Mouse (Mus musculus) layer of hippocampus, adult 8-10 months (tissue): ENCODE measurements at regions not wholly inside any gene's neighbourhood (a gene's known extent, or its start where the extent isn't known, plus 50 kb on each side); places are given as distances from the start of the nearest gene placed in this dataset.
"Not testable (repeated sequence)": the region's sequence is repeated elsewhere in the genome, so short reads cannot be mapped to it uniquely, and the experiment has no call there.

Experiments used
- DNase-seq, 2 experiments: peaks; one replicate each; pipeline ENCODE4 v3.0.0; 2022; ENCODE audit warnings: low spot score in 2 of 2

- no peak for DNase-seq
These were observed 404.2 kb downstream of the 1190002N15Rik start for GRCm38 (mm10) chr9:94133682-94134081.

DNA sequence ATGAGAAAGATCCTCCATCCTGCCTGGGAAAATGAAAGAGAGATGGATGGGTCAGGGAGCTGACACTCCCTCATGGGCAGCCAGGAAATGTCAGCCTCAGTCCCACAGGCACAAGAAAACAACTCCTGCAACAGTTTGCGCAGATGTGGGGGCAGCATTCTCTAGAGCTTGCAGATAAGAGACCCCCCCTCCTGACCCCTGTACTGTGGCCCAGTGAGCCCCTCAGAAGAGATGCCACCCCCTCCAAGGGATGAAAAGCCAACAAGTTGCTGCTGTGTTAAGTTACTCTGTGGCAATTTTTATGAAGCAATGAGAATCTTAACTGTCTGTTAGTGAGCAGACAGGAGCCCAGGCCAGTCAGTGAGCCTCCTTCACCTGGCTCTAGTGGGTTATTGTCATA is 406.5 kb downstream of the 1190002N15Rik start:
- no peak for DNase-seq

DNA sequence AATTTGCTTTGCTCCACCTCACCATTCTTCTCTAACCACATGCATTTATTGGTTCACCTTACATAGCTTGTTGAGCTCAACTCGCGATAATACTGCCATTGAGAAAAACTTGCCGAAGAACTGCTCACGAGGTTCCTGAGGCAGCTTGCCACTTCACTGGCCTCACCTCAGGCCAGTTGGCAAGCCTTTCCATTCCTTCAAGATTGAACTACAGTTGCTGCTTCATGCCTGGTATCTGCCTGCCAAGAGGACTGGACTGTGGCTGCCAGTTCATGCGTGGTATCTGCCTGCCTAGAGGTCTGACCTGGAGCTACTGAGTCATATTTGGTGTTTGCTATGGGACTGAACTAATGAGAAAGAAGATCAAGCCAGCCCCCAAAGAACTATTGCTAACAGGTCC is 420.9 kb downstream of the 1190002N15Rik start:
- DNase-seq: no peak

DNA sequence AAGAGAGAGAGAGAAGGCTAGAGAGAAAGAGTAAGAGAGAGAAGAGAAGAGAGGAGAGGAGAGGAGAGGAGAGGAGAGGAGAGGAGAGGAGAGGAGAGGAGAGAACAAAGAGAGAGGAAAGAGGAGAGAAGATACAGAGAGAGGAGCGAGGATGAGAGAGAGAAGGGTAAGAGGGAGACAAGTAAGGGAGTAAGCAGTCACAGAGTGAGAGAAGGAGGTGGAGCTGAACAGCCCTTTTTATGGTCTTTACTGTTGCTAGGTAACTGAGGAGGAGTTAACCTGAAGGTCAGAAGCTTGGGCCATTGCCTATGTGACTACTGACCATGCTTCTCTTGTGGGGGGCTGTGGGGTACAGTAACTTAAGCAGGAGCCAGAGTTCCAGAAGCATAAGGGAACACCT is 430.2 kb downstream of the 1190002N15Rik start:
- not testable (repeated sequence) for DNase-seq

GRCm38 (mm10) chr9:94104669-94105068 is 433.2 kb downstream of the 1190002N15Rik start:
- no peak for DNase-seq

- DNase-seq: no peak
These were observed 435.9 kb downstream of the 1190002N15Rik start for GRCm38 (mm10) chr9:94101958-94102357.

- no peak for DNase-seq
These were observed 443.1 kb downstream of the 1190002N15Rik start for GRCm38 (mm10) chr9:94094800-94095199.

GRCm38 (mm10) chr9:94091658-94092225 is 446.1 kb downstream of the 1190002N15Rik start:
- DNase-seq: no peak

- no peak for DNase-seq
These were observed 448.1 kb downstream of the 1190002N15Rik start for GRCm38 (mm10) chr9:94089759-94090158.

DNA sequence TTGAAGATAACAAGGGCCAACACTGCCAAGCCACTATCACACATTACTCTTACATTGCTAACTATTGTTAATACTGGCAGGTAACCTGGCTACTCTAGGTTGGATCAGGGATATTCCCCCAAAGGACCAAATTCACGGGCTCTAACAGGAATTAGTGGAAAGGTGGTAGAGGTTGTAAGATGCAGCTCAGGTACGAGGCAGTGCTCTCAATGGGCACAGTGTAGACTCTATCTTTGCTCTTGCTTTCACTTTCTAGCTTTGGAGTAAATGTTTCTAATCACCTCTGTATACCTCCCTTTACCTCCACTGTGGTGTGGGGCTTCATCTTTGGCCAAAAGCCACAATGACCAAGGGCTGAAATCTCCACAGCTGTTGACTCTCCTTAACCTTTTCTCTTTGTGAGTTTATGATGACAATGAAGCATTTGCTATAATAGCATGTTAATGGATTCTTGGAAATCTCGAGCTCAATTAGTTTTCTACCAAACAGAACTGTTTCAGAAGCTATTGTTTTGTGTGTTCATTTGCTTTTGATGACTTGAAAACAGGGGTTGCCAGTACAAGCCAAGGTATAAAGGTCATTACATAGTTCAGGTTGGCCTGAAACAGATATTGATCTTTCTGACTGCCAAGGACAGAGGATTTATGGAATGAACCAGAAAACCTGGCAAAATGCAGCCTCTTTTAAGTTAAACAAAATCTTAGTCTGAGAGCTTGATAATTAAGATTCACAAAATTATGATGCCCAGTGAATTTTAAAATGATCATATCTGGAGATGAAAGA is 454.1 kb downstream of the 1190002N15Rik start:
- no peak for DNase-seq

DNA sequence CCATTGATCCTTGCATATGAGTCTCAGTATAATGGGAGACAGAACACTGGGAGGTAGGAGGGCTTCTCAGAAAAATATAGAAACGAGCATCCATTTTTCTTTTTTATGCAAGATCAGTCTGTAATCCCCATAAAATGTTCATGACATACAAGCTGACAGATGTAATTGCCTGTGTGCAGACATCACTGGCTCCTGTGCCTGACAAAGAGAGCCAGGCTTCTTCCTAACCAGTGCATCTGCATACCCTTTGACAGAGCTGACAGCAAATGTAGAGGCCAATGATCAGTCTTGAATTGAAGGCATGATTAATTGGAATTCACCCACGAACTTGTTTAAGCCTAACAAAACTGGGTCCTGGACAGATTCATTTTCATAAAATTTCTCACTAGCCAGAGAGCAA is 463.0 kb downstream of the 1190002N15Rik start:
- DNase-seq: no peak

DNA sequence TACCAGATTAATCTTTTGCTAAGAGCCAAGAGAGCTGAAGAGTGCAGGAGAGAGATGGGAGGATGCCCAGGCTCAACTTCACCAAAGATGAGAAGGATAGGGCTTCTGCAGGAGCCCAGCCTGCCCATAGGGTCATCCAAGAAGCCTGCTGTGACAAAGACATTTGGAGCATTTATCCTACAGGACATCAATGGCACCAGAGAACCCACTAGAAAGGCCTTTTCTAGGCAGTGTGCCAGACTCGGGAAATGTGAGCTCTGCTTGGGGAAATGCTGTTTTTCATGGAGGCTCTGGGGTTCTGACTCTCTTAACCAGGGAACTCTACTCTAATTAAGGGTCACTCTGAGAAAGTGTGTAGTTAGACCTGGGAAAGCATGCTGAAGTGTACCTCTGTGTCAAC is 470.8 kb downstream of the 1190002N15Rik start:
- no peak for DNase-seq

DNA sequence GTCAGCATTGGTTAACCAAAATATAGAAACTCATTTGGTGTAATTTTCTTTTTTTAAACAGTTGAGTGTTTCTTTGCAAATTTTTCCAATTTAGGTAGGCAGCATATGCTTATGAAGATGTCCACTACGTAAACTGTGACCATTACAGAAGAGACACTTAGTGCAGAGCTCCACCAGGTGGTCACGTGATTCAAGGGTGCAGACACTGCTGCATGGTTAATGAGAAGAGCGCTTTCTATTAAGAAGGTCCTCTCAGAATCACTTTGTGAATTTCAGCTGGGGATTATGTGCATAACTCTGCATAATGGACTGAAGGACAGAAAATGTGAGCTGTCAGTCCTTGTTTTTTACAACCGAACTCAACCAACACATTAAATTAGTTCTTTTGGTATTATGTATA is 484.7 kb downstream of the 1190002N15Rik start:
- DNase-seq: no peak

DNA sequence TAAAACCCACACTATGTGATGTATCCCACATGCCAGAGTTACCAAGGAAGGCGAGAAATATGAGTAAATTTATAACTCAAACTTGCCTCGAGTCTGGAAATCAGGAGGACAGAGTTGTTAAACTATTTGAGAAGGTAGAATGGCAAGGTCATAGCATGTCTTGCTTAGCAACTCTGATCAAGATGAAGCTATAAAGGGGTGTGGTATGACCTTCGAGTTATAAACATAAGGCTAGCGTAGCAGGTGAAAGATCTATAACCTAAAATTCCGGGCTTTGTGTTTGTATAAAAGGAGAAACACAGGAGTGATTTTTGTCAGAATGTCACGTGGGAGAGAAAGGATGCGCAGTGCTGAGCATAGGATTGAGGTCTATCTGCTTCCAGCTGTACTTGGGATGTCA is 490.0 kb downstream of the 1190002N15Rik start:
- no peak for DNase-seq

DNA sequence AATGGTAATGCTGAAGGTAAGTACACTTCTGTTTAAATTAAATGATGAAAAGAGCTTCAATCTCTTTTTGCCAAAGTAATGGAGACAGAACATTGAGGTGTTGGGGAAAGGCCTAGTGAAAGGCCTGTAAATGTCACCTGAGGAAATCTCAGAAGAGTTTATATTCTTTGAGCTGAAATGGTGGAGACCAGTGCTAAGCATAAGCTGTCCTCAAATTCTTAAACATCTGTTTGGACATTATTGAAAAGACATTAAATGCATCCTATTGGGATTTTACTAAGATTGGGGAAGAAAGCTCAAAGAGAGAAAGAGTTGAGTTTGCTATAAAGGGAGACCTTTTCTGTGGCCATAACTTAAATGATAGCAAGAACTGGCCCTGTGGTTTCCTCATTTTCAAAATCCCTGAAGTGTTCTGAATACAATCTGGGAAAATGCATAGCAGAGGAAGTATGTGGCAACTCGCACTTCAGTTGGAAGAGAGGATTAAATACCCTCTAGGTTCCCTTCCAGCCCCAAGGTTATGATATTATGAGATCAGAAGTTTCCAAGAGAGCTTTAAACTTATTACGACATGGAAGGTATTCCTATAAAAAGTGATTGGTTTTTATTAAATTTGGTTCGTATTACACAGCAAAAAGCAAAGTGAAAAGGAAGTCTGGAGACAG is 492.3 kb downstream of the 1190002N15Rik start:
- DNase-seq: no peak

GRCm38 (mm10) chr9:94023761-94024160 is 514.1 kb downstream of the 1190002N15Rik start:
- no peak for DNase-seq

DNA sequence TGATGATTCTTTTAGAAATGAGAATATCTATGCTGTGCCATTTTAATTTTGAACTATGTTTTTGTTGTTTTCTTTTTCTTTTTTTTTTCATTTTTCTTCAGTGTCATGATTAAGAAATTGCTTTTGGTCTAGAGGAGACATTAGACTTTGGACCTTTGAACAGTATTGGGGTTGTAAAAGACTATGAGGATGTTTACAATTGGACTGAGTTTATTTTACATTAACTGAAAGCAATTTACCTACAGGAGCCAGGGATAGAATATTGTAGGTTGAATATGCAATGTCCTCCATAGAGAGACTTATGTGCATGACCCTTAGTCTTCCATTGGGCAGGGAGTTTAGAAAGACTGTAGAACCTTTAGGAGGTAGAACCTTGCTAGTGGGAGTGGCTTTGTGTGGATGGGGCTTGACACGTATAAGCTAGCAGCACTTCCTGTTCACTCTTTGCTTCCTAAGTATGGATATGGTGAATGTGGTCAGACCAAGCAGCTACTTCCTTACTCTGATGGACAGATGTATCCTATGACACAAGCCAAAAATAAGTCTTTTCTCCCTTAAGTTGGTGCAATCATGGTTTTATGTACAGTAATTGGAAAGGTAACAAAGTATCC is 516.5 kb downstream of the 1190002N15Rik start:
- DNase-seq: no peak

- DNase-seq: no peak
These were observed 521.0 kb downstream of the 1190002N15Rik start for GRCm38 (mm10) chr9:94016747-94017487.

GRCm38 (mm10) chr9:93992216-93992615 is 545.7 kb downstream of the 1190002N15Rik start:
- DNase-seq: no peak

GRCm38 (mm10) chr9:93991141-93991540 is 546.7 kb downstream of the 1190002N15Rik start:
- DNase-seq: no peak

- DNase-seq: no peak
These were observed 556.7 kb downstream of the 1190002N15Rik start for GRCm38 (mm10) chr9:93981136-93981535.
